Mouse (Mus musculus) liver, postnatal 0 days (tissue): Measurements from ENCODE around the gene Styx. TPM values are rescaled to one million over a fixed set of nuclear protein-coding genes. Genes with fewer than 3 reads are reported as not detected.

Experiments
- ATAC-seq: fragments of 200-750 bp; cut with Nextera tagmentation; 2 replicates; pipeline ENCODE4 v1.8.0; 2017; ENCODE audit warnings: mild to moderate bottlenecking, moderate library complexity
- DNase-seq: peaks from one replicate; pipeline ENCODE4 v3.0.0-alpha.2; 2016
- H3K27ac ChIP-seq: fragments of 300-500 bp; sonication (generic); 2 replicates; pipeline ENCODE4 v1.5.1; 2014; ENCODE audit warnings: antibody characterized with exemption, moderate library complexity, mild to moderate bottlenecking, low read depth
- H3K27me3 ChIP-seq: fragments of 300-500 bp; sonication (generic); 2 replicates; pipeline ENCODE4 v1.6.1; 2014; ENCODE audit warnings: low read length, control low read depth, mixed read lengths; ENCODE audit not compliant: insufficient read depth
- H3K36me3 ChIP-seq: fragments of 300-500 bp; sonication (generic); replicated peaks from 2 replicates; pipeline ENCODE4 v1.6.1; 2014; ENCODE audit warnings: mild to moderate bottlenecking, control low read depth, low read length, moderate library complexity, mixed read lengths; ENCODE audit not compliant: insufficient read depth
- H3K4me1 ChIP-seq: fragments of 300-500 bp; sonication (generic); 2 replicates; pipeline ENCODE4 v1.6.1; 2014; ENCODE audit warnings: antibody characterized with exemption, mild to moderate bottlenecking, control low read depth; ENCODE audit not compliant: insufficient read depth
- H3K4me2 ChIP-seq: fragments of 300-500 bp; sonication (generic); 2 replicates; pipeline ENCODE4 v1.6.1; 2014; ENCODE audit warnings: low read depth, mild to moderate bottlenecking, low read length, moderate library complexity, mixed read lengths
- H3K4me3 ChIP-seq: fragments of 300-500 bp; sonication (generic); 2 replicates; pipeline ENCODE4 v1.5.1; 2014; ENCODE audit warnings: low read depth, low read length
- H3K9ac ChIP-seq: fragments of 300-500 bp; sonication (generic); replicated peaks from 2 replicates; pipeline ENCODE4 v1.6.1; 2014; ENCODE audit warnings: mild to moderate bottlenecking, moderate library complexity
- H3K9me3 ChIP-seq: fragments of 300-500 bp; sonication (generic); 2 replicates; pipeline ENCODE4 v1.6.1; 2016; ENCODE audit warnings: mild to moderate bottlenecking, control low read depth, low read length, mixed read lengths
- CTCF ChIP-seq: sonication (generic); IDR thresholded peaks from 2 replicates; pipeline ENCODE4 v1.5.1; 2016; ENCODE audit warnings: antibody characterized with exemption, low read depth
- EP300 ChIP-seq: IDR thresholded peaks from 2 replicates; pipeline ENCODE4 v1.6.1; 2016; ENCODE audit warnings: antibody characterized with exemption, low read depth, mild to moderate bottlenecking
- WGBS: fragments of 180-500 bp; shearing (Covaris S2); extraction: QIAGEN DNeasy Blood & Tissue Kit; methylation state at CpG from one replicate; pipeline ENCODE4 v1.1.7; 2014; ENCODE audit not compliant: insufficient replicate concordance; 5-methylcytosine and 5-hydroxymethylcytosine counted together
- polyA plus RNA-seq: library from polyadenylated mRNA; unstranded; fragments of >200 nt; fragmentation: Nextera tagmentation; extraction: Ambion mirVana; gene quantifications from 2 replicates; pipeline ENCODE4 v1.2.1, GENCODE M21; 2015

The Styx gene
- polyA plus RNA-seq, 1 experiment from 2014 or later = 18.1 TPM

DNA sequence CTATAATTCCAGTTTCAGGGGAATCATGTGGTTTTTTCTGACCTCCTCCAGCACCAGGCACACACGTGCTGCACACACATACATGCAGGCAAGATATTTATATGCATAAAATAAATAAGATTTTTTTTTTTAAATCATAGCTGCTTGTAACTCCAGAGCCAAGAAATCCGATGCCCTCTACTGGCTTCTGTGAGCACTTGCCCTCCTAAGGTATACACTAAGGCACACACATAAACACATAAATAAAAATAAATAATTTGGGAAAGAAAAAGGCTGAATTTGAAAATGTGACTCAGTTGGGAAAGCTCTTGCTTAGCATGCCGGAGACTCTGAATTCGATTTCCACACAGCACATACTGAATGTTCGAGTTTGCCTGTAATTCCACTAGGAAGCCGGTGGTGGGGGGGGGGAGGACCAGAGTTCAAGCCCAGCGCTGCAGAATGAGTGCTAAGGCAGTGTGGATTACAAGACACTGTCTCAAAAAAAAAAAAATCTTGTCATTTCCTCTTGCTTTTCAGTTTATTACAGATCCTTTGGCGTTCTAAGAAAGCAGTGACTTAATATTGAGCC is 21.8 kb upstream of the Styx start:
- H3K27ac ChIP-seq = no peak overlapping the region
- peaks cover 22% of the 10 kb centered on the region for H3K36me3 ChIP-seq
- TF ChIP-seq CTCF = no peak
- no peak for TF ChIP-seq EP300
- 10% methylated on average over 8 of the region's 8 CpGs for WGBS
- no peaks in the 10 kb centered on the region for H3K27me3 ChIP-seq
- peaks cover 8% of the 10 kb centered on the region for H3K4me1 ChIP-seq
- H3K4me2 ChIP-seq = peak overlapping the region; percentile 74
- ATAC-seq = peak; percentile 13
- H3K4me3 ChIP-seq = peak overlapping the region; percentile 99
- no peaks in the 10 kb centered on the region for H3K9me3 ChIP-seq
- H3K9ac ChIP-seq = peak overlapping the region; percentile 3; the same call in 1 of the 2 replicates
- no peak for DNase-seq

DNA sequence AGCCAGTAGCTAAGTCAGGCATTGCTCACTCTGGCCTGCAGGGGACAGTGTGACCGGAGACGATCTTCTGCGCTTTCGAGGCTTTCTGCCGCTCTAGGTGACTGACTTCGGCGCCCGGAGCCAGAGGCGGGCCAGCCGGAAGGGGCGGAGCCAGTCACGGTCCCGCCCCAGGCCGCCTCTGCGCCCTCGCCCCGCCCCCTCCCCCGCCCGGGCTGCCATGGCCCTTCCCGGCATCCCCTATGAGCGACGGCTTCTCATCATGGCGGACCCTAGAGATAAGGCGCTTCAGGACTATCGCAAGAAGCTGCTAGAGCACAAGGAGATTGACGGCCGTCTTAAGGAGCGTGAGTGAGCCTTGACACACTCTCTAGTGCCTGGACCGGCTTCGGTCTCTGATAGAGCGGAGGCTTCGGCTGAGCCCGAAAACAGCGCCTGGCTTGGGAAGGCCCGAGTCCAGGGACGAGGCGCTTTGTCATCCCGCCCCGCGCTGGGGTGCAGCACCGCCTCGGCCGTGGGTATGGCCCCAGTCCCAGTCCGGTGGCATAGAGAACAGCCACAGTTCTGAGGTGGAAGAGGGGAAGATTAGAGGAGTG is 21.2 kb upstream of the Styx start, which contains the start of gene Psmc6:
TSS of gene Psmc6 (plus strand) at position 200 of the 593 bp plus-strand sequence.
- DNase-seq (peak; percentile 96), ATAC-seq (peak; percentile 95)
- no peaks in the 10 kb centered on the region for H3K27me3 ChIP-seq
- H3K4me1 ChIP-seq = peaks cover 8% of the 10 kb centered on the region
- no peaks in the 10 kb centered on the region for H3K9me3 ChIP-seq
- peaks cover 26% of the 10 kb centered on the region for H3K36me3 ChIP-seq
- TF ChIP-seq EP300 = no peak
- peak; percentile 97 for TF ChIP-seq CTCF
- peak within 1 kb of the TSS; percentile 95 for H3K27ac ChIP-seq
- H3K4me2 ChIP-seq = peak within 1 kb of the TSS; percentile 88
- WGBS = under 1% methylated on average over 43 of the region's 44 CpGs
- H3K9ac ChIP-seq = peak within 1 kb of the TSS; percentile 94
- peak within 1 kb of the TSS; percentile 99 for H3K4me3 ChIP-seq

DNA sequence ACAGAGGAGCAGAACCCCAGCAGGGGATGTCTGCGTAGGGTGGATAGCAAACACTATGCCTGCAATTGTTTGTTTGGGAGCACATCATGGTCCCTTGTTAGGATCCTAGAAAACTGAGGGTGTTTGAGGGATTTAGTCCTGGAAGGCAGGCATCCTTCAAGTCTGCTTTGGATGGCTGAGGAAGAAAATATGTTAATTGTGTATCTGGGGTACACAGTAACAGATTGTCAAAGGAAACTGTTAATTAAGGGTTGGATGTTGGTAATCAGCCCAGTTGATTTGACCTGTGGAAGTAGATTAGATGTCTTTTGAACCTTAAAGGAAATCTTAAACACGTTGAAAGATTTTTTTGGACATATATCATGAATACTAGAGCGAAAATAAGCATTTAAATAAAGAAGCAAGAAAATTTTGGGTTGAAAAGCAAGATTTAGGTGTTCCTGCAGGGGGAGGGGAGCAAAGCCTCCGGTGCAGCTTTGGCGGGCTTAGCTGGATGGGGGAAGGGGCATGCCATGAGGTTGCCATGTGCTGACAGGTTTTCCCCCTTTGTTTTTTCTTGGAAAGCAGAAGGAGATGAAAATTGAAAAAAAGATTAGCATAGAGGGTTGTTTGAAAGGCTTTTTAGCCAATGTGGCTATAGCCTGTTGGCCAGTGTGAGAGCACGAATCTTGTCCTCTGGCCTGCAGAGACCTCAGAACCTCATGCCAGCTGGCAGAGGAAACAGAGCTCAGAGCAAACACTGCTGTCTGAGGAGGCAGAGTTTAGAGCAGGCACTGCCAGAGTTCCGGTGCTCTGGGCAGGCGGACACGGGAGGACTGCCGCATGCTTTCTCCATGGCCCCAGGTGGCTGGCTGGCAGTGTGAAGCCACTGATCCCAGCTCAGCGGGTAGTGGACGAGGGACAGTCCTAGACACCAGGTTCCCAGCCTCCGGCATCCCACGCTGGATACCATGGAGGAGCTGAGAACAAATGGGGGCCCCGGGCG is 13.6 kb downstream of the Styx start:
- H3K36me3 ChIP-seq = peaks cover 8% of the 10 kb centered on the region
- ATAC-seq (no peak), DNase-seq (no peak)
- H3K4me1 ChIP-seq = no peaks in the 10 kb centered on the region
- 87% methylated on average over 16 of the region's 16 CpGs for WGBS
- H3K9ac ChIP-seq = no peak overlapping the region
- no peak overlapping the region for H3K4me3 ChIP-seq
- H3K9me3 ChIP-seq = no peaks in the 10 kb centered on the region
- no peaks in the 10 kb centered on the region for H3K27me3 ChIP-seq
- TF ChIP-seq EP300 (no peak), CTCF (no peak)
- H3K27ac ChIP-seq = no peak overlapping the region
- H3K4me2 ChIP-seq = no peak overlapping the region

DNA sequence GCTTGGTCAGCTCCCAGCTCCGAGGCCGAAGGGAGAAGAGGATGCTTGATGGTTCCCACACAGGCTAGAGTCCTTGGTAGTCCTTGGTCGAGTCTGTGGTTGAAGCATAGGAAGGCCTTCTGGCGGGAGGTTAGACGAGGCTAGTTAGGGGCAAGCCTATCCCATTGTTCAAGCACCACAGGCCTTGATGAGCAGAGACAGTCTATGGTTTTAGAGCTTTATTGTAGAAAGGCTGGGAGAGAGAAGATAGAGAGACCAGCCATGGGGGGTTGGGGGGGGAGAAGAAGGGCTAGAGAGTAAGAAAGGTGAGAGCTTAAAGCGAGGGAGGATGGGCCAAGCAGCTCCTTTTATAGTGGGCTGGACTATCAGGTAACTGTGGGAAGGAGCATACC is 14.3 kb downstream of the Styx start:
- no peaks in the 10 kb centered on the region for H3K4me1 ChIP-seq
- no peak overlapping the region for H3K27ac ChIP-seq
- DNase-seq (no peak), ATAC-seq (no peak)
- H3K9me3 ChIP-seq = no peaks in the 10 kb centered on the region
- H3K36me3 ChIP-seq = peaks cover 14% of the 10 kb centered on the region
- 84% methylated on average over 6 of the region's 6 CpGs for WGBS
- H3K4me3 ChIP-seq = no peak overlapping the region
- H3K27me3 ChIP-seq = no peaks in the 10 kb centered on the region
- no peak overlapping the region for H3K4me2 ChIP-seq
- TF ChIP-seq EP300 (no peak), CTCF (no peak)
- H3K9ac ChIP-seq = no peak overlapping the region

DNA sequence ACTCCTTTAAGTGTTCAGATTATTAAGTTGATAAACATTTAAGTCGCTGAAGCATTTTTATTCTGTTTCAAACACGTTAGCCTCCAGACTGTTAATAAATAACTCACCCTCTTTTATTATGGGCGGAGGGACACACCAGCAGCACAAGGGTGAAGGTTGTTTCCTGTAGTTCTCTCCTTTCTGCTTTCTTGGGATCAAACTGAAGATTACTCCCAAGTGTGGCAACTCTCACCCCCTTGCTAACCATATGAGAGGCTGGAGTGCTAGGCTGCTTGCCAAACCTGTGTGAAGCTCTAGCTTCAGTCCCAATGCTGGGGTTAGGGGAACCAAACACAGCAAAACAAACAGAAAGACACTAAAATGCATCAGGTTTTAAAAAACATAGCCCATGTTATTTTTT is 27.9 kb downstream of the Styx start:
- H3K27ac ChIP-seq = no peak overlapping the region
- H3K4me1 ChIP-seq = no peaks in the 10 kb centered on the region
- TF ChIP-seq EP300 = no peak
- no peak for TF ChIP-seq CTCF
- no peak overlapping the region for H3K9ac ChIP-seq
- H3K27me3 ChIP-seq = no peaks in the 10 kb centered on the region
- ATAC-seq (no peak), DNase-seq (no peak)
- peaks cover 18% of the 10 kb centered on the region for H3K36me3 ChIP-seq
- no peak overlapping the region for H3K4me2 ChIP-seq
- WGBS = 65% methylated on average over 3 of the region's 3 CpGs
- H3K4me3 ChIP-seq = no peak overlapping the region
- no peaks in the 10 kb centered on the region for H3K9me3 ChIP-seq

DNA sequence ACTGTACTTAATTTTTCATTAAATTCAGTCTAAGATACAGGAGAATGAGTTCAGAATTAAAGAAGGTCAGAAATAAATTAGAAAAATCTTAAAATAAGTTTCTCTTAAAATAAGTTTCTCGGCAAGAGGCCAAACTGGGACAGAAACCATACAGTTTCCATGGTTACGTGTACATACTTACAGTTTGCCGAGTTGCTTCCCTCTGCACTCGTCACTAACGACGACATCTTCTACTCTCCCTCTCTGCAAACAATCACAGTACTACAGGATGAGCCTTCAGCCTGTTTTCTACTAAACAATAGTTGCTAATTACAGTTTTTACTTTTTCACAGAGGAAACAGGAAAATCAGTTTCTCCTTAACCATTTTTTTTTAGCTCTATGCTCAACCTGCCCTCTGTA is 29.9 kb downstream of the Styx start:
- no peak overlapping the region for H3K9ac ChIP-seq
- 61% methylated on average over 6 of the region's 6 CpGs for WGBS
- no peak overlapping the region for H3K27ac ChIP-seq
- H3K4me2 ChIP-seq = no peak overlapping the region
- DNase-seq (no peak), ATAC-seq (no peak)
- H3K4me3 ChIP-seq = no peak overlapping the region
- TF ChIP-seq EP300 (no peak), CTCF (no peak)
- no peaks in the 10 kb centered on the region; the same call in 1 of the 2 replicates for H3K4me1 ChIP-seq
- no peaks in the 10 kb centered on the region for H3K27me3 ChIP-seq
- H3K36me3 ChIP-seq = peaks cover 18% of the 10 kb centered on the region
- H3K9me3 ChIP-seq = no peaks in the 10 kb centered on the region
